Mouse (Mus musculus) monocyte, adult 5-6 weeks (primary cell): ENCODE measurements at regions not wholly inside any gene's neighbourhood (a gene's known extent, or its start where the extent isn't known, plus 50 kb on each side); places are given as distances from the start of the nearest gene placed in this dataset.

Source experiments
- ATAC-seq: fragments of 153-309, 156-312 bp; replicated peaks from 2 replicates; pipeline ENCODE4 v1.8.0; 2017; ENCODE audit warnings: mild to moderate bottlenecking; ENCODE audit not compliant: low TSS enrichment, insufficient number of reproducible peaks, severe bottlenecking, poor library complexity, low FRiP score

DNA sequence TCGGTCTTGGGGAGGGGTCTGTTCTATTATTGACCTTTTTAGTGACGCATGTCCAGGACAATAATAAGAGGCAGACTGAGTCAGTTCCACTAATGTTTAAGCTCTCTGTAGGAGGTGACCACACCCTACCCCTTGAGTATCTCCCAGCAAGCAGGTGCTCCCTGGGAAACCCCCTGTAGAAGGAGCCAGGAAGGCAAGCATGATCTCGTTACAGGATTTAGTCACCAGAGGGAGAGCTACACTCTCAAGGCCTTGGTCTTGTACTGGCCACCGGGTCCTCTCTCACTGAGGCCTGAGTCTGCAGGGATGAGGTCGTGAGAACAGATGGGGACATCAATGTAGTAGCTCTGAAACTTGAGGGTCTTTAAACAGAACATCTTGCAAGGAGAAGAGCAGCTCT, 55.3 kb upstream of the Ccnd2 start:
- no peak for ATAC-seq

- no peak for ATAC-seq
Measured at GRCm38 (mm10) chr6:127213355-127213754, 61.4 kb upstream of the Ccnd2 start.

- ATAC-seq: no peak
Measured at GRCm38 (mm10) chr6:127215915-127216314, 63.9 kb upstream of the Ccnd2 start.

- ATAC-seq: no peak
Measured at GRCm38 (mm10) chr6:127218634-127219445, 66.8 kb upstream of the Ccnd2 start.

DNA sequence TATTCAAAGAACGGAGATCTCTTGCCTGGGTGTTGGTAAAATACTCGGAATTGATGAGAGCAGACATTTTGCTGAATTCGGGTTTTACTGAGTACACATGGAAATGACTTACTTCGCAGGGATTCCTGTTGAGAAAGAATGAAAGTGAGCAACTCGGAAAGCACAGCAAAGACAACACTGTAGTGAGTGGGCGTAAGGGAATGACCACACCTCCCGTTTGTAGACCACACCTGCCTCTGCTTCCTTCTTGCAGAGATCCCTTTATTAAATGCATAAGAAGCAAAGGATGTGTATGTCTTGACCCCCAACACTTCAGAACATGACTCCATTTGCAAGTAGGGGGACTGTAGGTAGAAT, 67.4 kb upstream of the Ccnd2 start:
- ATAC-seq: no peak

- no peak for ATAC-seq
Measured at GRCm38 (mm10) chr6:127226242-127226983, 74.4 kb upstream of the Ccnd2 start.

DNA sequence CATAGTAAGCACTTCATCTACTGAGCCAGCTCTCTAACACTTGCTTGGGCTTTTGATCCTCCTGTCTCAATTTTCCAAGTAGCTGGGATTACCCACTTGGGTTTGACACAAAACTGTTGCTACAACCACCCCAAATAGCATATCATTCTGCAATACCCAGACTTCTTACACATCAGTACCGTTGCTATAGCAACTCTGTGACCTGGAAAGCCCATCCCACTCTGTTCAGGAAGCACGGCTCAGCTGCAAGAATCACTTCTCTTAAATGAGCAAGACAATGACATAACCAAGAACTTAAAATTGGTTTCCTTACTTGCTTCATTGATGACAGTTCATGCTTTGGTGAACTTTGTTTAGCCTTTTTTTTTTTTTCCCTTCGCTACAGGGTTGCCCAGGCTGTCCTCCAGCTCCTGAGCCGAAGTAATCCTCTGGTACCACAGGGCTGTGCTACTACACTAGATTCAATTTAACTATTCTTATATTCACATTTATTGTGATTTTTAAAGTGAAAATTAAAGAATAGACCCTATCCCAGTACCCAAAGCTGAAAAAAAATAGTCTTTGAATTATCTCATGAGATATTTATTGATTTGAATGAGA, 84.6 kb upstream of the Ccnd2 start:
- ATAC-seq: peak; percentile 97

DNA sequence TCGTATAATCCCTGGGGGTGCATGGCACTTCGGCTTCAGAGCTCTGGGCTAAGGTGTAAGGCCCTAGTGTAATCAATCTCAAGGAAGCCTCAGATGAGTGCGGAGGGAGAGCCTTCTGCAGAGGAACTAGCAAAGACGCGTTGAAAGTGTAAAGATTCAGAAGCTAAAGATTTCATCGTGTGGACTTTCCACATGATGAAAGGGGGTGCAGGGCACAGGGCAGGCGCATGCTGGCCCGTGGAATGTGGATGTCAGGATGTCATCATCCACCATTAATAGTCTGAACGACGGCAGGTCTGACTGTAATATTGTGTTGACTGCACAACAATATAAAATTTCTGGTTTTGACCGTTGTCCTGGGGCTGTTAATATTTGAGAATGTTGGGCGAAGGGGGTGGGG, 85.2 kb upstream of the Ccnd2 start:
- ATAC-seq: no peak

DNA sequence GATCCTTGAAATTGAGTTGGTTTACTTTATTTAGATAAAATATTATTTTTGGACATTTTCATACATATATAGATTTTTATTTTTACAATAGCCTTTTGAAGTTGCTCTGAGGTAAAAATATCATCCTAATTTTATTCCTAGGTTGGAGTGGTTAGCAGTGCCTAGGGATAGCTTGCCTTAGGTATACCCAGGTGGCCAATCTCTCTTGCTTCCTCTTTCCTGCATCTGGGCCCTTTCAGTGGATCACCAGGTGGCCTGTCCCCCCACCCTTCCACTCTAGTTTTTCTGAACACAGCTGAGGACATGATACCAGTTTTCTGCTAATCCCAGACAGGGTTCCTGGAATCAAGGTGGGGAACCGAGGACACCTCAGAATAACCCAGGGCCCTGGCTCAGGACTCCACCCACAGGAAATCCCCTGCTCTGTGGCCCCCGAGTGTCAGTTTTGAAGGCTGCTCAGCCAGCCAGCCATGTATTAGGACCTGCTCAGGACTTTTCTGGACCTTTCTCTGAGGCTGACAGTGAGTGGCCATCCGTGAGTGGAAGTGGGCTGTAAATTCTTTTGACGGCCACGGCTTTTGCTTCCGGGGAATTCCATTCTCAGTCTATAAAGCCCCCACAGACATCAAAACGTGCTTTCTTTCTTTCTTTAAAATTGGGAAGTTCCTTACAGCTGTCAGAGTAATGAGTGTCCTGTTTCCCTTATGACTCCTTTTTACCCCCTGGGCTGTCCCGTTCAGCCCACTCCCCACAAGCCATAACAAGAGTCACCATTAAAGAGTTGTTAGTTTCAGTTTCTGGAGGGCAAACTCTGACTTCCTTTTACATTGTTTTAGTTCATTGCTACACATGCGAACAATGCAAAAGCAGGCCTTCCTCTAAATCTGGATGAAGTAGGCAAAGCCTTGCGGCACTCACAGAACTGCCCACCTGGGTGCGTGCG, 87.8 kb upstream of the Ccnd2 start:
- peak; percentile 44 for ATAC-seq

DNA sequence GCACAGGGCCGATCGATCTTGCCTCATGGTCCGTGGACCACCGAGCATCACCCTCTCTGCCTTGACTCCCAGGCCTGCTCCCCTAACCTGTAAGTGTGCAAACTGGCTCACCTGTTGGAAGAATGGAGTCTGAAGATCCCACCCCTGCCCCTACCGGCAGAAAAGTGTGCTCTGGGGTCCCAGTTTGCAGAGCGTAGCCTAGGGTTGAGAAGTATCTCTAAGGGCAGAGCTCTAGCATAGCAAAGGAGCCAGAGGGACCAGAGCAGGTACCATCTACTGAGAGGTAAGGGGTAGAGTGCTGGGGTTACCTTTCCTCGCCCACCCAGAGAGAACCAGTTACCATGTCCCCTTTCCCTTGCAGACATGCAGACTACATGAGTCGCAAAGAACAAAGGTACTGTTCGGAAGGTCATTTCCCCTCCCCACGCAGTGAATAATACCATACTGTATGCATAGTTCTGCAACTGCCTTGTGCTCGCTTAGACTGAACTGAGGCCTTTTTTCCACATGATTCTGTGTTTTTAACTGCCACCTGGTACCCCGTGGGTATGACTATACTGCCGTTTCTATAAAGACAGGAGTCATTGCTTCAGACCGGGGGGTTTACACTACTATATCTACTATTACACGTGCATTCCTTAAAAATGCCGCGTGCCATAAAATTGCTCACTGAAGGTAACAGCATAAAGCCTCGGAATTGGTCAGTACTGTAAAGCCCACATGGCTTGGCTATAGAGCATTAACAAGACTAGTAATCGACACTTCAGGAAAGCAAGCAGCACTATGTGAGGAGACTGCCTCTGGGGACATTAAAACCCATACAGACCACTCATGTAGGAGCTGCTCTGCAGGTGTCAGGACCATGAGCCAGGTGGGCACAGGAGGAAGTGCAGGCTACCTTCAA, 88.7 kb upstream of the Ccnd2 start:
- no peak for ATAC-seq

DNA sequence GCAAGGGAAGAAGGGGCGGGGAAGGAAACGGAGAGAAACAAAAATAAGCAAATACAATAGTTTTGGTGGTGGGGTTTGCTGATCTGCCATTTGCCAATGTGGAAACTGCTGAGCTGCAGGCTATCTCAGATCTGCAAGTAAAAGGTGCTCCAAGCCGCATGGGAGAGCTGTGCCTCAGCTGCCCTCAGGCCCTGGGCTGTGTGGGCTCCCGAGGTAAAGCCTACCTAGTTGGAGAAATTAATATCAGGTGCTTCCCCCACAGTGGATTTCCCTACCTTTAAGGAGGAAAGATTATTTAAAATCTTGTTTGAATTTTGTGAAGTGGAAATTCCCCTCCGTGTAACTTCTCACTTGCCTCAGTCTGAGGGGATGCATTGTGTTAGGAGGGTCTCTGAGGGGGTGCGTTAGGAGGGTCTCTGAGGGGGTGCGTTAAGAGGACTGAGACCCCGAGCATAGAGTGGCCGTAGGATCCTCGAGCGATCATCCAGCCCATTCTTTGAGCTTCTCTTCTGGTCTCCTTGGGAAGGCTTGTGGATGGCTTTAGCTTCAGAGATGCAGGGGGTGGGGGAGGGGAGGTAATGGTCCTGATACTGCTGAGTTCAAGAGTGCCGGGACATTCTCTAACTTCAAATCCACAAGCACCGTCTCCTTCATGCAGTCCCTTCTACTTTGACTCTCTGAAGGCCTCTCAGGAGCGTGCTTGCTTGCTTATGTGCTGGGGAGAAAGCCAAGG, 89.9 kb upstream of the Ccnd2 start:
- ATAC-seq: no peak

GRCm38 (mm10) chr6:127243032-127243431, 91.0 kb upstream of the Ccnd2 start:
- no peak for ATAC-seq

- ATAC-seq: peak; percentile 91
Measured at GRCm38 (mm10) chr6:127245814-127246440, 93.9 kb upstream of the Ccnd2 start.

DNA sequence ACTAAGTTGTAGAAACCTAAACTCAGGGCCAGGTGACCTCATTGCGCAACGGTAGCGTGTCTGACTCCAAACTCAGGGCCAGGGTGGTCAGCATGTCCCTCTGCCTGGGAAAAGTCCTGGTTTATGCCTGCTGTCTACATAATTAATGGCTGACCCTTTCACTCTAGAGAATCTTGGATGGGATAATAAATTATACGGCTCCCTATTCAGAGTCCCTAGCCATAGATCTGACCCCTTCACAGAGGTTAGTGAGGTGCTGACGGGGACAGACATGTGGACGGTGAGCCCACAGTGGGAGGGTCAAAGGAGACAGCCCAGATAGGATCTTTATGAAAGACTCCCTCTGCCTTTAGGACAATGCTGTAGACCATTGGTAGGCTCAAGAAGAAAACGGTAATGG, 94.7 kb upstream of the Ccnd2 start:
- no peak for ATAC-seq

DNA sequence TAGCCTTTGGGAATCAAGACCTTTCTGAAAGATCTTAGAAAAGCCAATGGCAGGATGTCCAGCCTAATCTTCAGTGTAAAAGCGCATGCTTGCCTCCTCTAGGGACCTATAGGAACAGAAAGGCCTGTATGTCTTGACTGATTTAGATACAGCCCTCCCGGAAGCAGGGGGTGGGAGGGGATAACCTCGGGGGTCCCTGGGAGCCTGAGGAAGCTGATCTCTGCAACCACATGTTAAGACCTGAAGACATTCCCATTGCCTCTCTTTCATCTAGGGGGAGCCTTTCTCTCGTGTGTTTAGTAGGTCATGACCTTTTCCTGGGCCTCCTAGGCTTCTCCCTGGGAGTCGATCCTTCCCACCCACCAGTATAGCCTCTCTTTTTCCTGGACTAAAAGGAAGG, 95.3 kb upstream of the Ccnd2 start:
- no peak for ATAC-seq

DNA sequence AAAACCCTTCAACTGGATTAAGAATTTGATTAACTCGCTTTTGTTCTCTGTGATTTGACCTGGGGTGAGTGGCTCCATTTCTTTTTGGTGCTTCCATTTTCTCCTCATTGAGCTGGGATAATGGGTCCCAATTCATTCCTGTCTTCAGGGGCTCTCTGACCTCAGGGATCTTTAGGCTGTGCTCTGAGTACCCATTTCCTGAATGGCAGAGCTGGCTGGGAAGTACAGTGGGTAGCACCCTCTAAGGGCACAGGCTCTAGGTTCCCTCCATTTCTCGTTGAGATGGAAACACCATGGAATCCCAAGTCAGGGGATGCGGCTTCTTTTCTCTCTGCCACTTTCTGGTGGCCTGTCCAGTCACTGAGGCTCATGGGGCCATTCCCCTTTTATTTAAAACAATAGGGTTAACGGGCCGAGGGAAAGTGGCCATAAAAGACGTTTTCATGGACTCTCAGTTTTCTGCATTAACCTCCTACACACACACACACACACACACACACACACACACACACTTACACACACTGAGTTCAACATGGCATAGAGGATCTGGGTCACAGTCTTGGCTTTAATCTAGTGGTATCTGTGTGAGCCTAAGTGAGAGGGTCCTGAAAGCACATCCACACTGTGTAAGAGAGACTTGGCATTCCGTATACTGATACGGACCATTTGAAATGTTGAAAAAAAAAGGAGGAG, 98.3 kb upstream of the Ccnd2 start:
- ATAC-seq: no peak
